Mouse (Mus musculus): ENCODE results near the gene DXBay18. TPM values are rescaled to one million over a fixed set of nuclear protein-coding genes. Genes with fewer than 3 reads are reported as not detected.
"Not testable (repeated sequence)": the region's sequence is repeated elsewhere in the genome, so short reads cannot be mapped to it uniquely, and the experiment has no call there.

DXBay18 gene
- total RNA-seq (2021) = not detected
- long read RNA-seq, experiment 1 = 0 reads
- long read RNA-seq, experiment 2 = 0 reads

DNA sequence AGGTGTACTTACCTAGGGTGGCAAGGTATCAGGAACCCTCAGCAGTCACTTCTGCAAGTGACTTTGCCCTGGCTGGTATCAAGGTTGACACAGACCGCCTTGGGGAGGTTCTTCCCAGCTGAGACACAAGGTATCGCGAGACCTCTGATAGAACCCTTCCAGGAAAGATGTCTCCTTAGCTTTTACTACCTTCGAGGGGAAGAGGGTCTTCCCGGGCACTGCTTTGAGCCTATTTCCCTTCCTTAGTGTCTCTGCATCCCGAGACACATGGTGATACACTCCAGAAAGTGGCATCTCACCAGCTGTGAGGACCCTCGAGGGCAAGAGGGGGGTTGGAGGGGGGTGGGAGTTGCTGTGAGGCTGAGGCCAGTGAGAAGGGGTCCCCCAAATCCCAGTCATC, at the start of gene DXBay18:
TSS of gene DXBay18 (minus strand) at position 101 of the 400 bp plus-strand sequence.
- H3K27ac ChIP-seq; DNase-seq; intact Hi-C loops (cut with DNase I); H3K4me3 ChIP-seq: not testable (repeated sequence)

GRCm38 (mm10) chrX:73191934-73192333, 42.7 kb upstream of the DXBay18 start, which contains the start of gene Xlr3b:
Gene Xlr3b, plus strand, starts transcription at chrX:73192207.
- peak; percentile 44 for DNase-seq
- intact Hi-C loops (cut with DNase I); H3K27ac ChIP-seq: not testable (repeated sequence)

DNA sequence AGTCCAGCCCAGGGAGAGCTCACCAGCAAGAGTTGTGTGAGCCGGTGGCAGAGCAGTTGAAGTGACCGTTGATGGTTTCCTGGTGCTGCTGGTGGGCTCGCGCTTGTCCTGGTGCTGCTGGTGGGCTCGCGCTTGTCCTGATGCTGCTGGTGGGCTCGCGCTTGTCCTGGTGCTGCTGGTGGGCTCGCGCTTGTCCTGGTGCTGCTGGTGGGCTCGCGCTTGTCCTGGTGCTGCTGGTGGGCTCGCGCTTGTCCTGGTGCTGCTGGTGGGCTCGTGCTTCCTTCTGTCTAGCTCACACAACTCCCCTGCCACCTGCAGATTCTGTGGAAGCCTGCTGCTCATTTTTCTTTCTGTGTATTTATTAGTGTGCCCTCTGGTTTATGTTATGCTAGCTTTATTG, 27.6 kb upstream of the DXBay18 start, which contains the start of gene Spin2d:
TSS of gene Spin2d (minus strand) at position 101 of the 400 bp plus-strand sequence.
- DNase-seq; intact Hi-C loops (cut with DNase I); H3K27ac ChIP-seq; H3K4me3 ChIP-seq: not testable (repeated sequence)

More at GRCm38 (mm10) chrX:73191934-73192333, 42.7 kb upstream of the DXBay18 start, which contains the start of gene Xlr3b:
- not testable (repeated sequence) for H3K4me3 ChIP-seq

- H3K4me3 ChIP-seq; DNase-seq; intact Hi-C loops (cut with DNase I); H3K27ac ChIP-seq: not testable (repeated sequence)
Observed at GRCm38 (mm10) chrX:73148496-73148895, 754 bp downstream of the DXBay18 start, which contains the start of gene Xlr5b. Gene Xlr5b, plus strand, starts transcription at chrX:73148796.

DNA sequence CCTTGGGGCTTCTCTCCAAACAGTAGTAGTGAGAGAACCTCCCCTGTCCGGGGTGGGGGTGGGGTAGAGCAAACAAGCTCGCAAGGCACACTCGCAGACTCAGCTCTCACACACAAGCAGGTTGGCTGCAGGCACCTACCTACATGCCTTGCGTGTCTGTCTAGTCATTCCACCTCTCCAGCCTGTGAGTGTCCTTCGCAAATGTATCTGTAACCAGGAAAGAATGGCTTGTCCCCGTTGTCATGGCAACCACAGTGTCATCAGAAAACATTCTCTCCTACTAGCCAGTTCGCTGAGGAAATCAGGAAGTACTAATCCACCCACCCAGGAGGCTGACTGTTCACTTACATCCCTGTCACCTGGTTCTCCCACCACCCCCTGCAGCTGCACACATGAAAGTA, 6.0 kb downstream of the DXBay18 start:
- intact Hi-C loops (cut with DNase I); H3K4me3 ChIP-seq; DNase-seq; H3K27ac ChIP-seq: not testable (repeated sequence)

- H3K27ac ChIP-seq; H3K4me3 ChIP-seq; intact Hi-C loops (cut with DNase I); DNase-seq: not testable (repeated sequence)
Observed at GRCm38 (mm10) chrX:73122859-73123829, 26.1 kb downstream of the DXBay18 start.

DNA sequence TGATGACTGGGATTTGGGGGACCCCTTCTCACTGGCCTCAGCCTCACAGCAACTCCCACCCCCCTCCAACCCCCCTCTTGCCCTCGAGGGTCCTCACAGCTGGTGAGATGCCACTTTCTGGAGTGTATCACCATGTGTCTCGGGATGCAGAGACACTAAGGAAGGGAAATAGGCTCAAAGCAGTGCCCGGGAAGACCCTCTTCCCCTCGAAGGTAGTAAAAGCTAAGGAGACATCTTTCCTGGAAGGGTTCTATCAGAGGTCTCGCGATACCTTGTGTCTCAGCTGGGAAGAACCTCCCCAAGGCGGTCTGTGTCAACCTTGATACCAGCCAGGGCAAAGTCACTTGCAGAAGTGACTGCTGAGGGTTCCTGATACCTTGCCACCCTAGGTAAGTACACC, 32.5 kb downstream of the DXBay18 start, which contains the start of gene Gm14685:
TSS of gene Gm14685 (plus strand) at position 301 of the 400 bp plus-strand sequence.
- intact Hi-C loops (cut with DNase I); DNase-seq; H3K27ac ChIP-seq; H3K4me3 ChIP-seq: not testable (repeated sequence)

DNA sequence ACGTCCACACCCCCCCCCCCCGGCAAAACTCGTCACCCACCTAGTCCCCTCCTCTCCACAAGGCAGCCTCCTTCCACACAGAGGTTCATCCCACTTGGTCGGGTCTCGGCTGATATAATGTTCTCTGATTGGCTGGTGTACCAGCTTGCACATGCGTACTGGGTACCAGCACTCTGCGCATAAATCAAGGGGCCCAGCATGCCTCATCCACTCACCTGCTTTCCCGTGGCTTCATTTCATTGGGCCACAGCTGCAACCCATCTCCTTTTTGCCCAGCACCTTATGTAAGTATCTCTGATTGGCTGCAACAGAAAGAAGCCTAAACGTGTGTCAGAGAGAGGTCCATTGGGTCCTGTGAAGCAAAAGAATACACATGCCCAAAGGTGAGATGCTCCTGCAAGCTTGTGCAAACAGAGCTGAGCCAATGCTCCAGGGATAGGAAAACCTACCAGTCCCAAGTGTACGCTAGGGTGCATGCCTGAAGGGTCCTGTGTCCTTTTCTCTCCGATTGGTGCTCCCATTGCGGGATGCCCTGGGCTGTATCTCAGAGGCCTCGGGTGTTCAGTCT, 52.2 kb downstream of the DXBay18 start, which contains the start of gene Xlr3a:
TSS of gene Xlr3a (minus strand) at position 155 of the 568 bp plus-strand sequence.
- DNase-seq; H3K27ac ChIP-seq; intact Hi-C loops (cut with DNase I); H3K4me3 ChIP-seq: not testable (repeated sequence)

Other genes starting within 250 kb of the DXBay18 start
- 10 to 100 TPM; 24.4 to 28.6 TPM for gene Cetn2, start 231.0 kb downstream of the DXBay18 start, total RNA-seq (2021)
- gene Nsdhl, start 230.9 kb downstream of the DXBay18 start, total RNA-seq (2021) = 1 to 10 TPM; 4.3 to 4.6 TPM
- 1 to 10 TPM in 1 of 2 experiments, under 1 TPM in 1; 0.82 to 2.5 TPM for gene Zfp185, start 162.1 kb downstream of the DXBay18 start, total RNA-seq (2021)
- under 1 TPM in 1 of 2 experiments, not detected in 1; 0.14 TPM for gene Pnma5, start 112.3 kb downstream of the DXBay18 start, total RNA-seq (2021)
- gene Pnma3, start 84.7 kb downstream of the DXBay18 start, total RNA-seq (2021) = not detected
- not detected for gene Xlr4a, start 67.0 kb downstream of the DXBay18 start, total RNA-seq (2021)
- under 1 TPM in 1 of 2 experiments, not detected in 1; 0.11 TPM for gene Xlr3a, start 52.4 kb downstream of the DXBay18 start, total RNA-seq (2021)
- gene Gm14685, start 32.4 kb downstream of the DXBay18 start, total RNA-seq (2021) = not detected
- gene Xlr5b, start 654 bp downstream of the DXBay18 start, total RNA-seq (2021) = not detected
- not detected for gene Spin2d, start 27.5 kb upstream of the DXBay18 start, total RNA-seq (2021)
- 1 to 10 TPM in 1 of 2 experiments, under 1 TPM in 1; 0.17 to 4.8 TPM for gene Xlr3b, start 42.8 kb upstream of the DXBay18 start, total RNA-seq (2021)
- gene Xlr4b, start 64.9 kb upstream of the DXBay18 start, total RNA-seq (2021) = not detected
- gene F8a, start 78.8 kb upstream of the DXBay18 start, total RNA-seq (2021) = 1 to 10 TPM; 5.6 to 6.6 TPM
- not detected for gene Xlr4c, start 93.7 kb upstream of the DXBay18 start, total RNA-seq (2021)
- gene Xlr3c, start 115.9 kb upstream of the DXBay18 start, total RNA-seq (2021) = under 1 TPM in 1 of 2 experiments, not detected in 1; 0.22 TPM
- not detected for gene Xlr5a, start 143.5 kb upstream of the DXBay18 start, total RNA-seq (2021)
- not detected for gene Xlr5c, start 143.5 kb upstream of the DXBay18 start, total RNA-seq (2021)
- gene Gm45015, start 187.4 kb upstream of the DXBay18 start, total RNA-seq (2021) = not detected
- 1 to 10 TPM; 3.9 to 7.7 TPM for gene Zfp275, start 193.2 kb upstream of the DXBay18 start, total RNA-seq (2021)
- not detected for gene Gm18336, start 249.3 kb upstream of the DXBay18 start, total RNA-seq (2021)

Data from gastrocnemius, adult 2 months (tissue).